13 mouse cellular contexts compared by ENCODE assay signal in genomic region chr5:147584648-147585047, GRCm38 (mm10).
DNase-seq lines count a peak whose midpoint lies in the region; ATAC-seq and TF ChIP-seq lines count a peak whose summit lies in the region.
"Had no signal": no experiment of that assay in that cellular context is flagged by ENCODE, and none has a peak within 500 bp of the region (broad histone marks: within the 10 kb centered on the region; RNA-seq: fewer than 3 reads in every experiment).

No protein-coding gene starts in this region.

- H3K27me3 ChIP-seq in hindbrain, embryonic 15.5 days, result 0 out of 2 replicates have a peak, but pooled peaks cover 3% of the 10 kb centered on the region
- H3K27me3 ChIP-seq in hindbrain, embryonic 11.5 days (ENCODE audit: control insufficient read depth, insufficient read depth, low read length), result no peaks in the 10 kb centered on the region
- no peaks in the 10 kb centered on the region for H3K27me3 ChIP-seq in kidney, adult 2 months (replicated peaks; ENCODE audit: control insufficient read depth, insufficient read depth, low read length)
- H3K27me3 ChIP-seq: CH12.LX; limb, embryonic 15.5 days had no signal

- H3K9ac ChIP-seq in hindbrain, embryonic 15.5 days, result no peak overlapping the region
- no peak overlapping the region for H3K9ac ChIP-seq in hindbrain, embryonic 11.5 days (ENCODE audit: low read depth, low read length)
- H3K9ac ChIP-seq: limb, embryonic 15.5 days; neural tube, embryonic 15.5 days had no signal

- no peaks in the 10 kb centered on the region for H3K36me3 ChIP-seq in hindbrain, embryonic 15.5 days
- no peaks in the 10 kb centered on the region for H3K36me3 ChIP-seq in hindbrain, embryonic 11.5 days (ENCODE audit: control insufficient read depth, insufficient read depth, low read length)
- H3K36me3 ChIP-seq in kidney, adult 2 months (ENCODE audit: control insufficient read depth, insufficient read depth, low read length), result no peaks in the 10 kb centered on the region
- H3K36me3 ChIP-seq: limb, embryonic 15.5 days; neural tube, embryonic 15.5 days had no signal

- no peak overlapping the region for H3K4me2 ChIP-seq in hindbrain, embryonic 15.5 days
- no peak overlapping the region for H3K4me2 ChIP-seq in hindbrain, embryonic 11.5 days (replicated peaks; ENCODE audit: low read depth, low read length)
- H3K4me2 ChIP-seq: limb, embryonic 15.5 days; neural tube, embryonic 15.5 days had no signal

- WGBS in hindbrain, embryonic 15.5 days, result 73% methylated on average over 9 of the region's 9 CpGs
- WGBS in hindbrain, embryonic 11.5 days, result 82% methylated on average over 9 of the region's 9 CpGs
- 65% methylated on average over 9 of the region's 9 CpGs for WGBS in kidney, adult 2 months

- ATAC-seq in hindbrain, embryonic 15.5 days (ENCODE audit: low FRiP score, low read depth), result no peak
- ATAC-seq in hindbrain, embryonic 11.5 days (ENCODE audit: low FRiP score), result no peak
- ATAC-seq: midbrain, embryonic 16.5 days had no signal

- 0 out of 2 replicates have a peak overlapping the region, but pooled peaks have one; percentile 14 for H3K27ac ChIP-seq in hindbrain, embryonic 15.5 days (replicated peaks)
- no peak overlapping the region for H3K27ac ChIP-seq in hindbrain, embryonic 11.5 days (ENCODE audit: low read depth, low read length)
- H3K27ac ChIP-seq in kidney, adult 2 months (ENCODE audit: insufficient read depth, low read depth, low read length), result peak overlapping the region; percentile 65
- H3K27ac ChIP-seq: limb, embryonic 15.5 days; neural tube, embryonic 15.5 days had no signal

- no peaks in the 10 kb centered on the region for H3K9me3 ChIP-seq in hindbrain, embryonic 15.5 days
- H3K9me3 ChIP-seq in hindbrain, embryonic 11.5 days (ENCODE audit: control insufficient read depth, low read length), result no peaks in the 10 kb centered on the region
- H3K9me3 ChIP-seq: limb, embryonic 15.5 days; neural tube, embryonic 15.5 days had no signal

- H3K4me1 ChIP-seq in hindbrain, embryonic 15.5 days (replicated peaks), result no peaks in the 10 kb centered on the region
- no peaks in the 10 kb centered on the region for H3K4me1 ChIP-seq in hindbrain, embryonic 11.5 days (replicated peaks; ENCODE audit: control insufficient read depth, insufficient read depth, low read length)
- no peaks in the 10 kb centered on the region for H3K4me1 ChIP-seq in kidney, adult 2 months (ENCODE audit: control insufficient read depth, insufficient read depth, low read length)
- H3K4me1 ChIP-seq: limb, embryonic 15.5 days; neural tube, embryonic 15.5 days had no signal

- no peak for TF ChIP-seq CTCF in kidney, adult 2 months (conservative IDR thresholded peaks at IDR 0.05; ENCODE audit: insufficient read depth, insufficient read length, low read depth, low read length)

- no peak overlapping the region for H3K4me3 ChIP-seq in hindbrain, embryonic 15.5 days
- no peak overlapping the region for H3K4me3 ChIP-seq in hindbrain, embryonic 11.5 days (ENCODE audit: low read depth, low read length)
- H3K4me3 ChIP-seq in kidney, adult 2 months (ENCODE audit: insufficient read depth, low read depth, low read length), result no peak overlapping the region
- H3K4me3 ChIP-seq: erythroblast, embryonic 14.5 days; limb, embryonic 15.5 days; neural tube, embryonic 15.5 days had no signal

- TF ChIP-seq POLR2A in kidney, adult 2 months (IDR thresholded peaks at IDR 0.05; ENCODE audit: low read depth, low read length), result no peak

- DNase-seq in hindbrain, embryonic 11.5 days (ENCODE audit: low spot score), result no peak
- peak; percentile 67 for DNase-seq in kidney, adult 2 months
- DNase-seq in kidney, postnatal 14 days, result peak; percentile 49
- peak; percentile 70 for DNase-seq in lung, postnatal 25 days (ENCODE audit: low spot score)
- DNase-seq in urinary bladder, postnatal 14 days (ENCODE audit: low spot score), result no peak
- DNase-seq in frontal cortex, adult 2 months (ENCODE audit: extremely low spot score in 1 of 2, low spot score in 1 of 2), result no peak
- DNase-seq in adrenal gland, adult 8-10 months, result no peak

Comparison
In these comparisons a context has a peak if more than half of its experiments do, and no peak if none do; other contexts are left out.
1. DNase-seq: peak in kidney, adult 2 months (single experiment), kidney, postnatal 14 days (single experiment) and lung, postnatal 25 days (single experiment); none in hindbrain, embryonic 11.5 days (single experiment), urinary bladder, postnatal 14 days (single experiment), frontal cortex, adult 2 months (0 of 2) and adrenal gland, adult 8-10 months (single experiment).